Mouse (Mus musculus) ovary, postnatal 10 days (tissue): ENCODE measurements around the gene Cd59a.

Experiments
- DNase-seq: peaks from one replicate; pipeline ENCODE4 v3.0.0; 2022; ENCODE audit warnings: low spot score

Cd59a gene

DNA sequence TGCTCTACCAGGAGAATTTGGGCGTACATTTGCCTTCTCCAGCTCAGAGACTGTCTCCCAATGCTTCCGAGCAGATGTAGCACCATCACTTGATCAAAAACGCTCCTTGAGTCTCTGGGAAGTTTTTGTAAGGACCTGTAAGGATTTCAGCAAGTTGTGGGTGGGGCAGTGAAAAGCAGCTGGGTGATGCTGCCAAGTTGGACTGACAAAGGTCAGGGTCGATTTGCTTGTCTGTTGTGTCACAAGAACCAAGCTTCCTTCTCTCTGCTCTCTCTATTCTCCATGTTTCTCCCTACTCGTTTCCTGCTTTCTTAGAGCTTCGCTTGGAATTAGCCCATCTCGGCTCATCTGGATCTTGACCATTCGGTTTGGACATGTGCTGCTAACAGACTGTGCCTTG lies 46.5 kb downstream of the Cd59a start:
- no peak for DNase-seq

GRCm38 (mm10) chr2:104144004-104144403 lies 48.4 kb downstream of the Cd59a start:
- DNase-seq = no peak

GRCm38 (mm10) chr2:104145983-104146382 lies 50.4 kb downstream of the Cd59a start:
- DNase-seq = no peak

- no peak for DNase-seq
Measured at GRCm38 (mm10) chr2:104147910-104148561, 52.4 kb downstream of the Cd59a start.

- DNase-seq = no peak
Measured at GRCm38 (mm10) chr2:104150608-104151397, 55.2 kb downstream of the Cd59a start.

GRCm38 (mm10) chr2:104153345-104153744 lies 57.7 kb downstream of the Cd59a start:
- DNase-seq = no peak

- no peak for DNase-seq
Measured at GRCm38 (mm10) chr2:104153876-104154275, 58.3 kb downstream of the Cd59a start.

DNA sequence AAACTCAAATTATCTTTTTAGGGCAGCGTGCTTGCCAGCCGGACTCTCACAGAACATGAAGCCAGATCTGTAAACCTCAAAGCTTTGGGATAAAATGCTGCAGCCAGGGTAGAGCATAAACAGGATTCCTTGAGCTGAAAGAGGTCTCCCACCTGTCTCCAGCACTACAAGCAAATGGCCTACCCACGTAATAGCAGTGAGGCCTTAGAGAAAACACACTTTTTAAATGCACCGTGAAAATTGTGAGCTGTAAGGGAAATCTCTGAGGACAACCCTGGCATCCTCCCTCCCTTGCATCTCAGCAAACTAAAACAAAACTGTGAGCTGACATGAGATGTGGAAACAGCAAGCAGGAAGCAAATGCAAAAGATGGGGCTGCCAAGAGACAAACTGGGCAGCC lies 62.2 kb downstream of the Cd59a start:
- no peak for DNase-seq

DNA sequence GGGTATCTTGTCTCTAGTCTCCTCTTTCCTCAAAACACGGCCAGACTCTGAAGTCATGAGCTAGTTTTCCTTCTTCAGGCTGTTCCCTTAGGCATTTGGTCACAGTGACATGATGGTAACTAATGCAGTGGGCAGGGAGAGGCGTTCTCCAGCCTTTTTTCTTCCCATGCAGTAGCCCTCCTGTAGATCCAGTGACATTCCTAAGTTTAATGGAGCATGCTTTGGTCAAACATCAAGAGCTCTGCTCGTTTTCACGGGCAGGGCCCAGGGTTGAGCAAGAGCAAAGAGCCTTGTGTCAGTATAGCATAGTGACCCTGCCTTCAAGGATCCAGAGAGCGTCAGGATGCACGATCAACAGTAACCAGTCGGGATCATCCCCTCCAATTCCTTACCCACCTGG lies 67.8 kb downstream of the Cd59a start:
- no peak for DNase-seq

DNA sequence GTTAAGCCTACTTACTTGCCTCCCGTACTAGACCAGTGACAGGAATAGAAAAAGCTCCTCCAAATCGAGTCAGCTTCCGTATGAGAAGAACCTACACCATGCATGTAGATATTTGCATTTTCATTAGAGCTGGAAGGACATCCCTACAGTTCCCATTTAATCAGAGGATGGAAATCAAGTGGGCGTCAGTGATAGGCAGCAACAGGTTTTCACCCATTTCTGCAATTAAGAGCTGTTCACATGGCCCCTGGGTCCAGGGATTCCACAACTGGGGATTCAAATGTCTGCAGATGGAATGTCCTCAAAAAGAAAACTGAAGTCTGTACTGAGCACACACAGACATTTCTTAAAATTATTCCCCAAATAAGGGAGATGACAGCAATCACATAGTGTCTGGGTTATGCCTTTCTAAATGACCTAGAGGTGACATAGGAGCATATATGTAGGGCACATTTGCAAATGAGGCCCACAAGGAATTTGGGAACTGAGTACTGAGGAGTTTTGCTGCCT lies 68.4 kb downstream of the Cd59a start:
- no peak for DNase-seq
